Mouse (Mus musculus) heart, postnatal 0 days (tissue): Measurements from ENCODE around the gene Mipol1.

Experiments
- CTCF ChIP-seq: IDR thresholded peaks from 2 replicates; pipeline ENCODE4 v1.5.1; 2016; ENCODE audit warnings: antibody characterized with exemption, control low read depth, low read depth
- EP300 ChIP-seq: IDR thresholded peaks from 2 replicates; pipeline ENCODE4 v1.6.1; 2016; ENCODE audit warnings: antibody characterized with exemption, low read depth

- TF ChIP-seq CTCF (no peak), EP300 (no peak)
Observed at GRCm38 (mm10) chr12:57399547-57399946, 169.3 kb downstream of the Mipol1 start.
